Mouse (Mus musculus): ENCODE measurements around the gene Rngtt.

- TF ChIP-seq CTCF (IDR thresholded peaks at IDR 0.05; ENCODE audit: extremely low read depth, insufficient read depth, low read length) (no peak), POLR2A (IDR thresholded peaks at IDR 0.05; ENCODE audit: extremely low read depth, insufficient read depth, low read length) (no peak)
Measured at GRCm38 (mm10) chr4:33496985-33497384, 186.9 kb downstream of the Rngtt start.

Measured in cortical plate, adult 2 months (tissue).